Mouse (Mus musculus) thymus, adult 2 months (tissue): ENCODE data around the gene Srp68.

Source experiments
- CTCF ChIP-seq: fragments of 200-500 bp; IDR thresholded peaks from 2 replicates; pipeline ENCODE4 v1.5.1; 2012; ENCODE audit warnings: mild to moderate bottlenecking, control low read depth, low read length, moderate library complexity, borderline replicate concordance; ENCODE audit not compliant: control insufficient read depth, poor library complexity, insufficient read depth; ENCODE audit errors: extremely low read depth
- POLR2A ChIP-seq: fragments of 200-500 bp; IDR thresholded peaks from 2 replicates; pipeline ENCODE4 v1.6.1; 2012; ENCODE audit warnings: mild to moderate bottlenecking, low read length, control low read depth, moderate library complexity; ENCODE audit not compliant: control insufficient read depth, poor library complexity, insufficient read depth; ENCODE audit errors: extremely low read depth

- no peak for TF ChIP-seq POLR2A
- TF ChIP-seq CTCF = no peak
Observed at GRCm38 (mm10) chr11:116254627-116255026, 19.4 kb downstream of the Srp68 start.
